Mouse (Mus musculus) E14TG2a.4 (cell line): ENCODE measurements around the gene Olfr1370.
A peak's percentile ranks its signal among the peaks of the same experiment; 100 is the strongest.

Experiments
- H3K27me3 ChIP-seq: 2 replicates; pipeline ENCODE4 v1.6.1; 2014; ENCODE audit warnings: low read length, control low read depth; ENCODE audit not compliant: insufficient read depth
- H3K36me3 ChIP-seq: 2 replicates; pipeline ENCODE4 v1.6.1; 2014; ENCODE audit warnings: low read length, control low read depth; ENCODE audit not compliant: insufficient read depth
- H3K4me1 ChIP-seq: replicated peaks from 2 replicates; pipeline ENCODE4 v1.6.1; 2014; ENCODE audit warnings: low read depth, low read length, control low read depth
- H3K4me3 ChIP-seq: replicated peaks from 2 replicates; pipeline ENCODE4 v1.5.1; 2014; ENCODE audit warnings: mild to moderate bottlenecking, low read length
- H3K9me3 ChIP-seq: 2 replicates; pipeline ENCODE4 v1.6.1; 2014; ENCODE audit warnings: low read length, control low read depth
- CTCF ChIP-seq: conservative IDR thresholded peaks from 2 replicates; pipeline ENCODE4 v1.5.1; 2014; ENCODE audit warnings: low read length
- NANOG ChIP-seq: IDR thresholded peaks from 2 replicates; pipeline ENCODE4 v1.6.1; 2014; ENCODE audit warnings: borderline replicate concordance, low read length, mixed read lengths
- POU5F1 ChIP-seq: IDR thresholded peaks from 2 replicates; pipeline ENCODE4 v1.6.1; 2014; ENCODE audit warnings: low read length, borderline replicate concordance

The Olfr1370 gene

GRCm38 (mm10) chr13:21035981-21036380, 38.8 kb downstream of the Olfr1370 start:
- H3K36me3 ChIP-seq = no peaks in the 10 kb centered on the region
- no peaks in the 10 kb centered on the region for H3K9me3 ChIP-seq

GRCm38 (mm10) chr13:21035011-21035410, 39.7 kb downstream of the Olfr1370 start:
- no peaks in the 10 kb centered on the region for H3K9me3 ChIP-seq
- no peaks in the 10 kb centered on the region for H3K4me1 ChIP-seq
- H3K36me3 ChIP-seq = no peaks in the 10 kb centered on the region
- TF ChIP-seq NANOG (no peak), CTCF (peak; percentile 47), POU5F1 (no peak)
- H3K4me3 ChIP-seq = no peak overlapping the region
- H3K27me3 ChIP-seq = no peaks in the 10 kb centered on the region

More at GRCm38 (mm10) chr13:21035981-21036380, 38.8 kb downstream of the Olfr1370 start:
- H3K27me3 ChIP-seq = no peaks in the 10 kb centered on the region
- H3K4me1 ChIP-seq = no peaks in the 10 kb centered on the region
- H3K4me3 ChIP-seq = no peak overlapping the region
- TF ChIP-seq POU5F1 (no peak), CTCF (no peak), NANOG (no peak)

- Histone ChIP-seq H3K4me1 (no peaks in the 10 kb centered on the region), H3K27me3 (no peaks in the 10 kb centered on the region), H3K36me3 (no peaks in the 10 kb centered on the region), H3K9me3 (no peaks in the 10 kb centered on the region), H3K4me3 (no peak overlapping the region)
- TF ChIP-seq CTCF (no peak), NANOG (no peak), POU5F1 (no peak)
Measured at GRCm38 (mm10) chr13:21033176-21033575, 41.6 kb downstream of the Olfr1370 start.

GRCm38 (mm10) chr13:21024831-21025230, 49.9 kb downstream of the Olfr1370 start:
- Histone ChIP-seq H3K9me3 (no peaks in the 10 kb centered on the region), H3K4me3 (no peak overlapping the region), H3K36me3 (peaks cover 3% of the 10 kb centered on the region; the same call in 1 of the 2 replicates), H3K27me3 (no peaks in the 10 kb centered on the region), H3K4me1 (no peaks in the 10 kb centered on the region)
- TF ChIP-seq CTCF (no peak), NANOG (no peak), POU5F1 (no peak)
